Mouse (Mus musculus) c-Kit-positive CD71-positive TER-119-positive erythroid progenitor cells, embryonic 14.5 days (primary cell): ENCODE results near the gene Ccdc6.

Source experiments
- DNase-seq: peaks from one replicate; pipeline ENCODE4 v3.0.0-alpha.2; 2013; ENCODE audit warnings: low spot score

The Ccdc6 gene

DNA sequence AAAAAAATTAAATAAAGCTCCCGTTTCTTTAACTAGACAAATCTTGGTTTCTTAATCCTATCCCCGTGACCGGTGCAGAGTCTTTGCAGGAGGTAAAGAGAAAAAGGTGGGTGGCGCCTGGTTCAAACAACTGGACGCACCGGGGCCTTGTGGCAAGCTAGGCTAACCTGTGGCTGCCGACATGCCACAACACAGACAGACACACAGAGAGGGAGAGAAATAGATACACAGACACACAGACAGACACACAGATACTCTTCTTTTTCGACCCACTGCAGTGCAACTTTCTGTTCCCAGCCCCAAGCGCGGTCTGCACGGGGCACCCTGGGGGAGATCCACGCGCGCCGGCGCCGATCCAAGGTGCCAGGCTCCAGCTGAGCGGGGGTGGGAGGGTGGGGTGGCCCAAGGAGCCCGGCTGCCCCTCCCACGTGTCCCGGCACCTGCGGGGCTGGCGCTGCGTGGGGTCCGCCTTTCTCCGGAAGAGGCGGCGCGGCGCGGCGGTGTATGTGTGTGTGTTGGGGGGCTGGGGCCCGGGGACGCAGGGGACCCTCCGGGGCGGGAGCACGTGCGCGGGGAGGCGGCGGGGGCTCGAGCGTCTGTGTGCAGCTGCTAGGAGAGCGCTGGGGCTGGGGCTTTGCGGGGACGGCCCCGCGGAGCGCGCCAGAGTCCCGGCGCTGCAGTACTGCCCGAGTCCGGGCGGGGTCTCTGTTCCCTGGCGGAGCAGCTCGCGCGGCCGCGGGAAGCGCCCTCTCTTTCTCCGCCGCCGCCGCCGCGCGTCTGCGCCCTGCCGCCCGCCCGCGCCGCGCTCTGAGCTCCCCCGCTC is at the start of gene Ccdc6:
Ccdc6 (plus strand) TSS at position 756 of the 823 bp plus-strand sequence.
- DNase-seq, result peak; percentile 64

DNA sequence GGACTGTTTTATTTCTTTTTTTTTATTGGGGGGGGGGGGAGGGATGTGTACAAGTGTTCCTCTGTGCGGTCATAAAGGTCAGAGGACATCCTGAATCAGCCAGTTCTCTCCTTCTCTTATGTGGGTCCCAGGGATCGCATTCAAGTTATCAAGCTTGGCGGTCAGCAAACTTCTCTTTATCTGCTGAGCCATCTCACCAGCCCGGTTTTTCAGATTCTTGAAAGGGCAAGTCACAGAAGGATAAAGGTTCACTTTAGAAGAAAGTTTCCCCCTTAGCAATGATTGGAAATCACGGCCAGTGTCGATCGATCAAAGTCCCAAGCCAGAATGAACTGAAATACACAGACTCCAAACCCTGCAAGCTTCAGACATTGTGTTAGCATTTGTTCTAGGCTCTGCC is 47.1 kb upstream of the Ccdc6 start:
- no peak for DNase-seq

DNA sequence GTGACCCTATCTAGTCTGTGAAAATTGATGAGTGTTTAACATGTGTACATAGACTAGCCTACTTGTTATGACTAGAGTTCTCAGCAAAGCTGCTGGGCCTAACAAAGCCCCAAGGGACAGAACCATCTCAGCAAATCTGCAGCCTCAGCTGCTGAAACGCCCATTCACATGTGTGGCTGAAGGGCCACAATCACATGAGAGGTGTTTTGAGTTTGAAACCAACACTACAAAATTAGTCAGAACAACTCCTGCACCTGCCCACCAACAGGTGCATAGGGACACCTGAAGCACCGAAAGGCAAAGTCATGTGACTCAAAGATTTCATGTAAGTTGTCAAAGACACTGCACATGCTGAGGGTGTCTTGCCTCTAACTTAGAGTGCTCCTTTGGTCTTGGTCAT is 41.6 kb upstream of the Ccdc6 start:
- no peak for DNase-seq

DNA sequence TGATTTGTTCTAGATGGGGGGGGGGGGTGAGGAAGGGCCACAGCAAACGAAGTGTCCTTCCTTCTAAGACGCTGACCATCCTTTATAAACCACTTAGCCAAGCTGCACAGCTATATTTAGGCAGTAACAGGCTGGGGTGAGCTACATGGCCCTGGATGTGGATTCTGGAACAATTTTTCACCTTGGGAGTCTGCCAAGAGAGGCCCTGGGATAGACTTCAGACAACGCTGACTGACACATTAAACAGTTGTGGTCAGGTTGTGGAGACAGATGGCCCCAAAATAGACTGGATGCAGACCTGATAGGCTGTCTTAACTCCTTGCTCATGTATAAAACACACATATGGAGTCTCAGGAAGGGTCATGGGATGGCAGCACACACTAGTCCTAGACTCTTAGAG is 39.9 kb upstream of the Ccdc6 start:
- DNase-seq, result no peak

DNA sequence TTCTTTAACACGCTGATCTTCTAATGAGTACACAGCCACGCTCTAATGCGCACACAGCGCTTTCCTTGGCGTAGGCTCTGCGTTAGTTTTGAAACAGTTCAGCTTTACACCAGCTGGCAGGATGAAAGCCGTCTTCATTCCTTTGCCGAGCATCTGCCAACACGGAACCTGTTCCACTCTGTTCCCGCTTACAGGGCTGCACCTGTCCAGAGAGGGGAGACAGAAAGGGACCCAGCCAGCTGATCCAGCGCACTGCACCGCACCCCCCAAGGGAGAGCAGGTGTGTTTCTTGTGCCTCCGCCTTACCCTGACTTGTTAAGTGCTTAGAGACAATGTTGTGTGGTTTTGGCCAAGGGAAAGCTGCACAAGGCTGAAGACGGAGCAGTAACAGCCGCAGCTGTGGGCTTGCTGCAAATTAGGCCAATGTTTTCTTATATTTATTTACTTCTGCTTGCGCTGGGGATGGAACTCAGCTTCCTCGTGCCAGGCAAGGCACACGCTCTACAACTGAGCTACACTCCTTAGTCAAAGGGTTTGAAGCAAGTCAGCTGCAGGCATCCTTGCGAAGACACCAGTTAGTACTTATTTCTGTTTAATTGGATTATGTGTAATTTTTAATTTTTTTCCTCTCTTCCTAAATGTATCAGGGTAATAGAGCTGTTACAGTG is 36.8 kb upstream of the Ccdc6 start:
- no peak for DNase-seq

DNA sequence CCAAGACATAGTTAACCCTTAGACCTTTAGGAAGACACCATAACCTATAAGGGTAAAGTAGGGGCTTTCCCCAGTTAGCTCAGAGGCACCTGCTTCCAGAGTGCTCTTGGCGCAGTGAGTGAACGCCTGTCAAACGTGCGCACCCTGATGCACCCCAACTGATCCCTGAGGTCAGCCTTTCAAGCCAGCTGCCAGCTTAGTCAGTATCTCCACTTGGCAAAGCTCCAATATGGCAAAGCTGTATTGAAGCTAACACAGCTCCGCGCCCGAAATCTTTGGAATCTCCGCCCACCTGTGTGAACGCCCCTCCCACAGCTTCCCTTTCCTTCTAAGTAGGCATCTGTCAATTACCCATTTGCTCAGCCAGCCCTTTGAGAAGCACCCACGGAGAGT is 36.2 kb upstream of the Ccdc6 start:
- no peak for DNase-seq

DNA sequence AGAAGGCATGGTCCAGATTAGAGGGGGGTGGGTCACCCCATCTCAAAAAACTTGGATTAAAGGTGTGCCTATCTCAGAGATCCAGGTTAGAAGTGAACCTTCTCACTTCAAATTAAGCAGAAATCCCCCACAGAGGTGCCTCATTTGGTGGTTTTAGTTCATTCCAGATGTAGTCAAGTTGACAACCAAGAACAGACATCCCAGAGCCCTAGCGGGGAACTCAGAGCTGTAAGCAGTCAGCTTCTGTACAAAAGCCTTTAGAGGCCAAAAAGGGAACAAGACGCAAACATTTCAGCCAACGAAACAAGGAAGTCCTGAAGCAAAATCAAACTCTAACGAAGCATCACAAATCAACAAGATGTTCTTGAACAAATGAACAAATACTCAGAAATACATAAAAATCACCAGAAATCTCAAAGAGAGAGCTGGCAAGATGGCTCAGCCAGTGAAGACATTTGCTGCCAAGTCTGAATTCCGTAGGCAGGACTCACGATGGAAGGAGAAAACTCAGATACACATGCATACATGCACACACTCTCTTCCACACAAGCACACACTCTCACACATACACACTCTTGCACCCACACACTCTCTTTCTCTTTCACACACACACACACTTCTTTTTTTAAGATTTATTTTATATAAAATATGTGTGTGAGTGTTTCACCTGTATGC is 32.9 kb upstream of the Ccdc6 start:
- DNase-seq, result no peak

DNA sequence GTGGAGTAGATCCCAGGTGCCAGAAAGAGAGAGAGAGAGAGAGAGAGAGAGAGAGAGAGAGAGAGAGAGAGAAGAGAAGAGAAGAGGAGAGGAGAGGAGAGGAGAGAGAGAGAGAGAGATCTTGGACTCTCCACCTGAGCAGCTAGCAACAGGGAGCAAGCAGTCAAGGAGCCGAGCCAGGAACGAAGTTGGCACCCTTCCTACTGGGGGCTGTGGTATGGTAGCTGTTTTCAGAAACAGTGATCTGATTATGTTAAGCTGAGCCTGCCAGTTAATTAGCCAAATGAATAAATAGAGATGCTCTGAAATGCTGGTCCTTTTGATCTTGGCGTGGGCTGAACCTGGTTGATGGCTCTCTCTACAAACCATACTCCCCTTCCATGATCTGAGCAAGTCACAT is 31.7 kb upstream of the Ccdc6 start:
- DNase-seq, result no peak

DNA sequence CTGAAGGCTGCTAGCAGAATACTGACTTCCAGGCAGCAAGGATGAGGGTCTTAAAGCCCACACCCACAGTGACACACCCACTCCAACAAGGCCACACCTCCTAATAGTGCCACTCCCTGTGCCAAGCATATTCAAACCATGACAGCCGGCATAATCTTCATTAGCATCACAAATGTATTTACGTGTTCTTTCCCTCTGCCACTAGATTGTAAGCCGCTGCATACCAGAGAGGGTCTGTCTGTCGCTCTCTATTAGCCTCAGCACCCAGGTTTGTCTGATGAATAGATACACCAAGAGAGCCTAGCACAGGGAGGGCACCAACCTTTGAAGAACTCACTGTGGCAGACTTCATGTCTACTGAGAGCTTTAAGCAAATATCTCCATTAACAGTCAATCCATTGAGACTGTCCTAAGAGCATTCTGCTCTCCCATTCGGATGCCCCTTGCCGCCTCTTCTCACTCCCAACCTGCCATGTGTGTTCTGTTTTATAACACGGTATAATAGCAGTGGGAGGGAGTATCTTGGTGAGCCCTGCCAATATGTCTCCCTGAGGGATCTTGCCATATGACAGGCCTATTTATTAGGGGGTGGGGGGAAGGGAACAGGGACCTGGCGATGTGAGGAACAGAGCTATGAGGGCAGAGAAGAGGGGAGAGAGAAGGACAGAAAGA is 30.3 kb upstream of the Ccdc6 start:
- DNase-seq, result no peak

DNA sequence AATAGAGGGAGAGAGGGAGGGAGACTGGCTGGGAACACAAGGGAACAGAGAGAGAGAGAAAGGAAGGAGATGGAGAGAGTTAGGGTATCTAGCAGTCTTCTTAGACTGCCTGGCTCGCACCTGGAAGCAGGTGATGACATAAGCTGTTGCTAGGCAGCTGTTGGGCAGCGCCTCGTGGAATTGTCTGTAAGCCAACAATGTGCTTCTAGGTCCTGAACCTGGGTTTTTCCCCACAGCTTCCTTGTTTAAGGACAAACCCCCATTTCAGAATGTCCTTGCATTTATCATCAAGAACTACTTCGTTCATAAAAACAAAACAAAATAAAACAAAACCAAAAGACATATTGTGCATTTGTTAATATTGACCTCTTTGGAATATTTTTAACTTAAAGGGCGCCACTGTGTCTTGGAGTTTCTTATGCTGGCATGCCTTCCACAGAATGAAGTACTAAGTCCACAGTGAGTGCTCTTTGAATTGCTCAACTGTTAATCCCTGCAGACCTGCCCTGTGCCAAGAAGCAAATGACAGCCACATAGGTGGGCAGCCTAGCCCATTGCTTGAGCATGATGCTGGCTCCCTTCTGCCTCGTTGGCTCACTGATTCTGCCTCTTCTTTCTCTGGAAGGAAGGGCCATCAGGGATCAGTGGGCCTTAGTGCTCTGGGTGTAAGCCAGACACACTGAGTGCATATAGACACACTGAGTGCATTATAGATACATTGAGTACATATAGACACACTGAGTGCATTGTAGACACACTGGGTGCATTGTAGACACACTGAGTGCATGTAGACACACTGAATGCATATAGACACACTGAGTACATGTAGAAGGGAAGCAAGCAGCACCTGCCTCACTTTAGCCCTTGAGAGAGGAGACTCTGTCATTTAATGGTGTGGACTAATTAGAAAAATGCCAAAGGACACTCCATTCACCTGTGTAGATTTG is 29.5 kb upstream of the Ccdc6 start:
- no peak for DNase-seq

DNA sequence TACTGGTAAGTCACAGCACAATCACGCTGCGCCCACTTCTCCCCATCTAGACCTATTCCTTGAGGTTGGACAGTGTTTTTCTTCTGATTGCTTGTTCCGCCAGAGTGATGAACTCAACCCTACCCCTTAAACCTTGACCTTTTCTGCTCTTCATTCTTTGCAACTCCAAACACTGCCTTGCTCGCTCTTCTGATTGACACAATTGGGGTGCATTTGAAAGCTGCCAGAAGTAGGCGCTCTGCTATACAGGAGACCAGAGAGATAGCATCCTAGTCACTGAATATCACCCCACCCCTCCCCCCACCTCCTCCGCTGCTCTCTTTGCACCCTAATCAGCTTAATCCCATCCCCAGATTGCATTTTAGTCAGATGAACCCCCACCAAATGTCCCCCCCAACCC is 27.6 kb upstream of the Ccdc6 start:
- no peak for DNase-seq

DNA sequence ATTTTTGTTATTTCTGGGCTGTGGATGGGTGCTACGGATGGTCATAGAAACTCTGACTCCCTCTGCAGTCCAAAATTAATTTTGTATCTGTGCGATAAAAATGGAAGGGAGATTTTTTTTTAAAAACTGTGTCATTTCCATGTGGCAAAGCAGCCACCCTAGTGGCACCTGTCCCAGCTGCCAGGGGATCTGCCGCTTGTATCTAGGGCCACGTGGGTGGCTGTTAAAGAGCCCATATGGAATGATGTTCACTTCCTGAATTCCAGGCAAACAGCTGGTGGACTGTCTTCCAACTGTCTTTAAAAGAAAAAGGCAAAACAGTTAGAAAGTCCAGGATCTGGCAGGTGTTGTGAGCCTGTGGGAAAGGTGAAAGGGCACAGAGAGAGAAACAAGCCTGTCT is 25.6 kb upstream of the Ccdc6 start:
- no peak for DNase-seq

DNA sequence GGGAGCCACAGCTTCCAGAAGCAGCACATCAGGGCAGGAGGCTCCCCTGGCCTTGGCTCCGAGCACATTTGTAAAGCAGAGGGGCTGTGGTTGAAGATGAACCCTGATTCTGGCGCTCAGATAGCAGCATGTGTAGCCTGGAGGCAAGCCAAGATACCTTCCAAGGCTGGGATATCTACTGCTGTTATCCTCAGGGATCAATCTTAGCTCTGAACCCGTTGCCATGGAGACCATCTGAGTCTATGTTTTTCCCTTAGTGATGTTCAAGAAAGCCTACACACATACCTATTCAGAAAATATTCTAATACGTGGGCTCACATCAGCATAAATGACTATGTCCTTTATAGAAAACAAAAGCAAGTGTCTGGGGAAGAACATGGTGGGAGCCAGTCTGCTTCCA is 19.5 kb upstream of the Ccdc6 start:
- no peak for DNase-seq

DNA sequence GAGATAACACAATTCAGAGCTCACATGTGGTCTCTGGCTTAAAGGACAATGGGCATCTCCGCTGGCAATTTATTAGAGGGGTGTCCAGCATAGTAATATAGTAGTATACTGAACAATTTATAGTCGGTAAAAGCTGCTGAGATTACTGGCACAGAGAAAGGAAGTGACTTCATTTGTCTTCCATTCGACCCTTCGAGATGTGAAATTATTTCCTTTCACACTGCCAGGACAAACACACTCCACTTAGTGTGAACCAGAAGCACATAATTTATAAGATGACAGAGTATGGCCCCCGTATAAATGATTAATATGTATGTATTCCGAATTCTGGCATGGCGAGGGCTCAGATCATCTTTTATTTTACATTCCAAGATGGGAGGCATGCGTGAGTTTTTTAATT is 16.0 kb upstream of the Ccdc6 start:
- DNase-seq, result no peak

DNA sequence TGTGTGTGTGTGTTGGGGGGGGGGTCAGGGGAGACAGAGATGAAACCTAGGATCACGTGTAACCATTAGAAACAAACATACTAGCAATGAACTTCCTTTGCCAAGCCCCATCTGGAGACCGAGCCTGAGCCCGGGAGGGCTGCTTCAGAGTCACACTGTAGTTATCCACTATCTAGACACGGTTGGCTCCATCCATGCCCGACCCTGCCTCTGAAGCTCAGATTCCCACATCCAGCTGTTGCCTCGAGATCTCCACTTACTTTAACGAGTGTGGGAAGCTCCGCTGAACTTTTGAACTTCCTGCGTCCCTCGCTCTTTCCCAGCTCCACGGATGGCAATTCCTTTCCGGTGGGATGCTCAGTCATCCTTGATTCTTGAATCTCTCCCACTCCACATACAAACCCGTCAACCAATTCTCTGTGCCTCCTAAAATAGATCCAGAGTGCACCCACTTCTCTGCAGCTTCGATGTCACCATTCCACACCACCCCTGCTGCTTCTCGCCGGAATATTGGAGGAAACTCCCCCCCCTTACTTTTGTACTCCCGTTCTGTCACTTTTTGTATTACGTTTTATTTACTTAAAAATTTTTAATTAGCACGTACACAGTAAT is 15.3 kb upstream of the Ccdc6 start:
- no peak for DNase-seq

DNA sequence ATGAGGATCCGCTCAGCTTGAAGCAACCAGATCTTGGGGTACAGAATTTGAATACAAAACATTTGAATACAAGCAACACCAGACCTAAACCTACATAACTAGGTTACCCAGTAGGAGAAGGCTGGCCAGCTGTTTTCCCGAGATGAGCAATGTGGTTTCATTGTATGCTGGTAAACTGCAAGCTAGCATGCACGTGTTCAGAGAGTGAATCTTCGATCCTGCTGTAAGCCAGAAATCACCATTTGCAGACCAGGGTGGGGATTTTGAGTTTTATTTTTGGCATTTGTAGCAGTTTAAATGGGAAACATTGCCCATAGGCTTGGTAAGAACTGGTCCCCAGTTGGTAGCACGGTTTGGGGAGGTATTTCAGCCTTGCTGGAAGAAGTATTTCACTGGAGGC is 13.7 kb upstream of the Ccdc6 start:
- no peak for DNase-seq

DNA sequence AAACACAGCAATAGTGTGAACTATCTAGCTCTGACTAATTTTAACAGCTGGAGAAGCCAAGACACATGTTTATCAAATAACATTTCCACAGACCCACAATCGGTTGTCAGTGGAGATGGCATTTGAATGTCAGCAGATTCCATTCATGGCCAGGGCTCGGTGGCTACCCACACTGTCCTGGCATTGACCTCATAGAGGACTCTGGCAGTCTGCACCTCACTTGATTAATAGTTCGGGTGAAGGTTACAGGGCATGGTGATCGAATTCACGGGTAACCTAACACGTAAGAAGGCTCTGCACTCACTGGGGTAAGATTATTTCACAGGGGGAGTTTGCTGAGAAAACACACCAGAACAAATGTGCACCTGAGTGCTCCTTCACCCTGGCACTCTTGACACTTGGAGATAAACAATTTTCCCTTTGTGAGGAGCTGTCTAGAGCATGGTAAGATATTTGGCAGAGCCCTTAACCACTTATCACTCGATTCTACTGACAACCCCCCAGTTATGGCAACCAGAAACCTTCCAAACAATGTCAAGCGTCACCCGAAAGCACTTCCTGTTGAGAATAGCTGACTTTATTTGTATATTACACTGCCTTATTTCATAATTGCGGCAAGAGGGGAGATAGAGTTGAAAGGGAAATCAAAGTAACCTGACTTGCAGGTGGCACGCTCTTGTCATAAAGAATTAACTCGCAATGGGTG is 11.5 kb upstream of the Ccdc6 start:
- DNase-seq, result no peak

DNA sequence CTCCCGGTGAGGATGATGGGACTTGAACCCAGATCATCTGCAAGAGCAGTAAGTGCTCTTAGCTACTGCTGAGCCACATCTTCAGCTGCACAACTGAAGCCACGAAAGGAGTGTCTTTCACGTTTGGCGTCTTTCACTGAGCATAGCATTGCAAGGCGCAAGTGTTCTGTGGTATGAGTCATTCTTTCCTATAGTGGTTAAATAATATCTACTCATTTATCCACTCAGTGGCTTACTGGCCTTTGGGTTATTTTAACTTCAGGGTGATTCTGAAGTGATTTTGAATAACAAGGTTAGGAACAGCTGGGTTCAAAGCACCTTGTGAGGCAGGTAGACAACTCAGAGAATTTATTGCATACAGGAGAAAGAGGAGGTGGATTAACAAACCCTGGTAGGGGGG is 8.1 kb upstream of the Ccdc6 start:
- no peak for DNase-seq

DNA sequence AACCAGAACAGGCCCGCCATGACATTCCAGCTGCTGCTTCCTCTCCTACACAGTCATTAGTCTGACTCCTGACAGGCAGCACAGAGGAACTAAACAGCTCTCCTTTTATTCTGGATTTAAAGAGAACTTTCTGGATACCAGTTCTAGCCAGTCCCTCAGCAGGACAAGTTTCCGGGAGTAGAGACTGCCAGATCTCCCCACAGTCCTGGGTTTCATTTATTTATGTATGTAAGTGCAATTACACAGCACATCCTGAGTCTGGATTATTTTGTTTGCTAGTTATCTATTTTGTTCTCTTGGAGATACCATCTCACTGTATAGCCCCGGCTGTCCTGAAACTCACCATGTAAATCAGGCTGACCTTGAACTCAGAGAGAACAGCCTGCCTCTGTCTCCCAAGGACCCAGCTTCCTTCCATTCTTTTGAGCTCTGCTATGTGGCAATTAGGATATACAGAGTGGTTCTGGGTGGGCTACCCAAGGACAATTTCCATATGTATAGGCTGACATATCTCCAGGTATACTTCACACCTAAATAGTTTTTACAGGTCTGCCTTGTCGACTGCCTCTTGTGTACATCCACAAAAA is 5.0 kb upstream of the Ccdc6 start:
- no peak for DNase-seq

DNA sequence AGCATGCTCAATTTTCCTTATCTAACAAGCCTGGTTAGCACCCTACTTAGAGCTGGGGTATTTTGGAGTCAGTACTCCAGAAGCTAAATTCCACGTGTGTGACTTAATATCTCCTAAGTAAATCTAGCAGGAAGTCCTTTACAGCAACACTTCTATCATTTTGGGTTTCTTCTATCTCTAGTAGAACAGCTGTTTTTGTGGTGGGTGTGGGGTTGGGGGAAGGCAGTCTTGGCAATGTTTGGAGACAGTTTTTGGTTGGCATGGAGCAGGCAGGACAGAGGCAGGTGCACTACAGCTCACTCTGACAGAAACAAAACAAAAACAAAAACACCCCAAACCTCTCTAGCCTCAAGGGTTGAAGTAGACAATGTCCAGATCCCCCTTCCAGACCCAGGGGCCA is 3.1 kb upstream of the Ccdc6 start:
- no peak for DNase-seq
